In the genomic region with DNA sequence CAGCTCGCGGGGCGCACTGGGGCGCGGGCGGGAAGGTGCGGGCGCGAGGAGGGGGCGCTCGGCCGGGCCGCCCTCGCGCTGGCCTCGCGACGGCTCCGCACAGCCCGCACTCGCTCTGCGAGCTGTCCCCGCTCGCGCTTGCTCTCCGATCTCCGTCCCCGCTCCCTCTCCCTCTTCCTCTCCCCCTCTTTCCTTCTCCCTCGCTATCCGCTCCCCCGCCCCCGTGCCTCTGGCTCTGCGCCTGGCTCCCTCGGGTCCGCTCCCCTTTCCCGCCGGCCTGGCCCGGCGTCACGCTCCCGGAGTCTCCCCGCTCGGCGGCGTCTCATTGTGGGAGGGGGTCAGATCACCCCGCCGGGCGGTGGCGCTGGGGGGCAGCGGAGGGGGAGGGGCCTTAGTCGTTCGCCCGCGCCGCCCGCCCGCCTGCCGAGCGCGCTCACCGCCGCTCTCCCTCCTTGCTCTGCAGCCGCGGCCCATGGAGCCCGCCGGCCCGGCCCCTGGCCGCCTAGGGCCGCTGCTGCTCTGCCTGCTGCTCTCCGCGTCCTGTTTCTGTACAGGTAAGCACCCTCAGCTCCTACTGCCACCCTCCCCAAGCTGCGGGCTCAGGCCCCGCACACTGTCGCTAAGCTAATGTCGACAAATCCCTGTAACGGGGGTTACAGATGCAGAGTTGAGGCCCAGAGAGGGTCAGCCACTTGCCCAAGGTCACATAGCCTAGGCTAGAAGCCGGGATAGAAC, we compare ENCODE assay signal across 8 mouse cellular contexts. TPM values are rescaled to one million over a fixed set of nuclear protein-coding genes. Genes with fewer than 3 reads are reported as not detected.
DNase-seq lines count a peak whose midpoint lies in the region; TF ChIP-seq lines count a peak whose summit lies in the region.

No protein-coding gene starts in this region.

- peak overlapping the region; percentile 98 for H3K27ac ChIP-seq in cerebellum, adult 2 months (ENCODE audit: insufficient read depth, low read length)

- peak; percentile 80 for DNase-seq in ES-CJ7 (ENCODE audit: low read depth, low spot score)
- DNase-seq in cerebellum, adult 2 months: peak; percentile 93 to 95
- peak; percentile 58 for DNase-seq in forelimb bud, embryonic 11.5 days (ENCODE audit: low read depth, low spot score)
- peak; percentile 76 for DNase-seq in heart, postnatal 25 days (ENCODE audit: low spot score)
- peak; percentile 81 to 82 for DNase-seq in layer of hippocampus, adult 8-10 months (ENCODE audit: low spot score in 2 of 2)
- peak; percentile 65 for DNase-seq in lung, adult 2 months
- peak; percentile 85 for DNase-seq in ovary, postnatal 36 days (ENCODE audit: low spot score)
- DNase-seq in urinary bladder, postnatal 14 days (ENCODE audit: low spot score): peak; percentile 81

- no peak for TF ChIP-seq CTCF in cerebellum, adult 2 months (IDR thresholded peaks at IDR 0.05; ENCODE audit: borderline replicate concordance, insufficient read depth, low read depth, low read length)
- no peak for TF ChIP-seq CTCF in lung, adult 2 months (IDR thresholded peaks at IDR 0.05; ENCODE audit: insufficient read depth, low read length)

- 2% methylated on average over 75 of the region's 77 CpGs for WGBS in cerebellum, adult 2 months
- WGBS in lung, adult 2 months: under 1% methylated on average over 69 of the region's 77 CpGs

- peaks cover 30% of the 10 kb centered on the region for H3K4me1 ChIP-seq in cerebellum, adult 2 months (ENCODE audit: control insufficient read depth, insufficient read depth, low read length)
- peaks cover 2% of the 10 kb centered on the region; the same call in 1 of the 2 replicates for H3K4me1 ChIP-seq in lung, adult 2 months (ENCODE audit: control insufficient read depth, insufficient read depth, low read length)

- no peaks in the 10 kb centered on the region for H3K27me3 ChIP-seq in cerebellum, adult 2 months (ENCODE audit: control insufficient read depth, insufficient read depth, low read length)

- H3K4me3 ChIP-seq in cerebellum, adult 2 months (replicated peaks; ENCODE audit: insufficient read depth, low read depth, low read length): peak overlapping the region; percentile 89
- peak overlapping the region; percentile 79 for H3K4me3 ChIP-seq in lung, adult 2 months (replicated peaks; ENCODE audit: extremely low read depth, low read depth, low read length)

- intact Hi-C loops in heart, postnatal 25 days (cut with DNase I): loop anchor here (5.0 kb wide), 2 partner anchors 39 to 64 kb away; no protein-coding TSS in a partner anchor

- peak; percentile 74; the same call in 1 of the 2 replicates for TF ChIP-seq POLR2A in cerebellum, adult 2 months (IDR thresholded peaks at IDR 0.05; ENCODE audit: borderline replicate concordance, insufficient read depth, low read length)
- peak; percentile 46; the same call in 1 of the 2 replicates for TF ChIP-seq POLR2A in lung, adult 2 months (IDR thresholded peaks at IDR 0.05; ENCODE audit: borderline replicate concordance, extremely low read depth, low read depth, low read length)

RNA-seq across cellular contexts. Expression of gene Sirpa, which starts 0.7 kb away (rescaled TPM):
- polyA plus RNA-seq in cerebellum, adult 2 months (2012; rRNA removed): 235 and 254 TPM in 2 replicates
- 10 to 100 TPM; 24.6 to 28.1 TPM for total RNA-seq in heart, postnatal 25 days (2021)
- total RNA-seq in layer of hippocampus, adult 8-10 months (2022): 100 to 1,000 TPM; 317 to 358 (median 338) TPM
- 78.2 and 94.2 TPM in 2 replicates for polyA plus RNA-seq in lung, adult 2 months (2012; rRNA removed)

RNA-seq across cellular contexts. Expression of gene F830045P16Rik, which starts 56.9 kb away (rescaled TPM):
- polyA plus RNA-seq in cerebellum, adult 2 months (2012; rRNA removed): 0.13 and 0.15 TPM in 2 replicates
- not detected for total RNA-seq in heart, postnatal 25 days (2021)
- 1 to 10 TPM in 2 of 4 experiments, under 1 TPM in 2; 0.24 to 1.8 (median 0.93) TPM for total RNA-seq in layer of hippocampus, adult 8-10 months (2022)
- not detected in 2 replicates for polyA plus RNA-seq in lung, adult 2 months (2012; rRNA removed)

Comparison
In these comparisons a context has a peak if more than half of its experiments do, and no peak if none do; other contexts are left out.
1. Peak in every context shown above with its lines: DNase-seq, H3K4me3 ChIP-seq and H3K27ac ChIP-seq.
2. RNA of gene Sirpa, which starts 0.7 kb away (total RNA-seq): 317 to 358 TPM in layer of hippocampus, adult 8-10 months; 24.6 to 28.1 TPM in heart, postnatal 25 days; every median in the first group is over 10 times any median in the second.